Mouse (Mus musculus): Measurements from ENCODE around the gene Eps8. TPM values are rescaled to one million over a fixed set of nuclear protein-coding genes. Genes with fewer than 3 reads are reported as not detected.

The Eps8 gene
- polyA plus RNA-seq, 1 experiment from 2014 or later = 34.4 TPM

DNA sequence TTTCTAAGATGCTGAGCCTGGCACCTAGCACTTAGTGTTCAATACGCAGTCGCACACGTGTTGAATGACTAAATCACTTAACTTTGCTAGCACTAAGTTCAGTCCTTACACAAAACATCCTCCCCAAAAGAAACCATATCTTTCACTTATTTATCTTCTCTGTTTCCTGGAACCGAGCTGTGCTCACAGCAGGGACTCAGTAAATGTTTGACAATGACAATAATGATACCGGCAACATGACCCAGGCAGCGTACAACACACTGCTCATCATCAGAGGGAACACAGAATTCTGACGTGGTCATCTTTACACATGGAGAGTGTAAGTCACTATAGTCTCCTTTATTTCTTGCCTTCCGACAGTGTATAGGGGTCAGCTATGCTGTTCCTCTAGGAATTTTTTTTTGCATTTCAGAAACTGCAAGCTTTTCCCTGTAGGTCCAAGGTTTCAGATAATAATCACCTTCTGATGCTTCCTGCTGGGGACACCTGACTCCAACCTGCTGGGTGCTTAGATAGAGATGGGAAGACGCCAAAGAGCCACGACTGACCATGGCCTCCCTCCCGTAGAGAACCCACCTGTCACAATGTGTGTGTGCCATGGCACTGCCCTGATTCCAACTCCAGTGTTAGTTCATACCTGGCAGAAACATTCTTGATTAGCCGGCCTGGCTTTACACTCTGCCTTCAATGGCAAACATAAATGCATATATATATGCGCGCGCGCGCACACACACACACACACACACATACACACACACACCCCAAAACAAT lies 46.3 kb downstream of the Eps8 start:
- no peak overlapping the region for H3K27ac ChIP-seq
- WGBS = 92% methylated on average over 17 of the region's 17 CpGs
- no peak overlapping the region for H3K4me3 ChIP-seq
- no peak for ATAC-seq (ENCODE audit: insufficient number of reproducible peaks, insufficient read depth, low FRiP score, low TSS enrichment, low read depth)
- H3K4me2 ChIP-seq = no peak overlapping the region
- 0 out of 2 replicates have a peak, but pooled peaks cover 2% of the 10 kb centered on the region for H3K4me1 ChIP-seq
- no peaks in the 10 kb centered on the region for H3K27me3 ChIP-seq
- no peak overlapping the region for H3K9ac ChIP-seq
- no peaks in the 10 kb centered on the region for H3K9me3 ChIP-seq
- H3K36me3 ChIP-seq = no peaks in the 10 kb centered on the region

- H3K27me3 ChIP-seq = no peaks in the 10 kb centered on the region
- no peaks in the 10 kb centered on the region for H3K9me3 ChIP-seq
- H3K4me3 ChIP-seq = no peak overlapping the region
- no peak overlapping the region for H3K27ac ChIP-seq
- no peak overlapping the region for H3K9ac ChIP-seq
- ATAC-seq (ENCODE audit: insufficient number of reproducible peaks, insufficient read depth, low FRiP score, low TSS enrichment, low read depth) = no peak
- 91% methylated on average over 7 of the region's 7 CpGs for WGBS
- no peak overlapping the region for H3K4me2 ChIP-seq
- no peaks in the 10 kb centered on the region for H3K36me3 ChIP-seq
- H3K4me1 ChIP-seq = 0 out of 2 replicates have a peak, but pooled peaks cover 2% of the 10 kb centered on the region
Observed at GRCm38 (mm10) chr6:137606541-137606940, 48.1 kb downstream of the Eps8 start.

DNA sequence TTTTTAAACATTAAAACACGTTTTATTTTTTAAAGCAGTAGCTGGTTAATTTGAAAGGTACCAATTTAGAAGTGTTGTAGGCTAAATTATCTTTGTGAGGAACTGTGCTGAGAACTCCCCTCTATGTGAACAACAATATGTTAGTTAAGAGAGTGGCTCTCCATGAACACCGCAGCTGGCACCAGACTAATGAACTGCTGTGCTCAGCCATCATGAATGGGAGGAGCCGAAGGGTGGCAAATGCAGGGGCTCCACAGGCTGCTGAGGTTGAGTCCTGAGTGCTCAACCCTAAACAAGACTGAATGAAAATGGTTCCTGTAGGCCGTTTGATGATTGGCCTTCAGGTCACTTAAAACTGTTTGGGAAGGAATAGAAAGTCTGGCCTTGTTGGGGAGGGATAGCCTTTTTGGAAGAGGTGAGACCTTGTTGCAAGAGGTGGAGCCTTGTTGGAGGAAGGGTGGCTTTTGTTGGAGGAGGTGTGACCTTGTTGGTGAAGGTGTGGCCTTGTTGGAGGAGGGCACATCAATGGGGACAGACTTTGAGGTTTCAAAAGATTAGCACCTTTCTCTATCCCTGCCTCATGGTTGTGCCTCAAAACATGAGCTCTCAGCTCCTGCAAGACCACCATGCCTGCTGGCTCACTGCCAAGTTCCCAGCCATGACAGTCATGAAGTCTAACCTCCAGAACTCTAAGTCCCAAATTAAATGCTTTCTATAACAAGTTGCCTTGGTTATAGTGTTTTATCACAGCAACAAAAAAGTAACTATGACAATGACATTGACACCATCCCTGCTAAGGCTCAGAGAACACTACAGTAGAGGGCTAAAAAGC lies 50.0 kb downstream of the Eps8 start:
- no peak for ATAC-seq (ENCODE audit: insufficient number of reproducible peaks, insufficient read depth, low FRiP score, low TSS enrichment, low read depth)
- Histone ChIP-seq H3K9me3 (no peaks in the 10 kb centered on the region), H3K27me3 (no peaks in the 10 kb centered on the region), H3K4me3 (no peak overlapping the region), H3K4me2 (no peak overlapping the region), H3K4me1 (0 out of 2 replicates have a peak, but pooled peaks cover 2% of the 10 kb centered on the region), H3K27ac (no peak overlapping the region), H3K9ac (no peak overlapping the region), H3K36me3 (no peaks in the 10 kb centered on the region)
- 86% methylated on average over 4 of the region's 4 CpGs for WGBS

GRCm38 (mm10) chr6:137598306-137598705 lies 56.4 kb downstream of the Eps8 start:
- Histone ChIP-seq H3K4me1 (no peaks in the 10 kb centered on the region), H3K4me3 (no peak overlapping the region), H3K36me3 (no peaks in the 10 kb centered on the region), H3K4me2 (no peak overlapping the region), H3K27ac (no peak overlapping the region), H3K27me3 (no peaks in the 10 kb centered on the region), H3K9ac (no peak overlapping the region), H3K9me3 (no peaks in the 10 kb centered on the region)
- WGBS = 34% methylated on average over 7 of the region's 7 CpGs
- no peak for ATAC-seq (ENCODE audit: insufficient number of reproducible peaks, insufficient read depth, low FRiP score, low TSS enrichment, low read depth)

- Histone ChIP-seq H3K9ac (no peak overlapping the region), H3K4me2 (no peak overlapping the region), H3K27ac (no peak overlapping the region), H3K36me3 (no peaks in the 10 kb centered on the region), H3K9me3 (no peaks in the 10 kb centered on the region), H3K4me1 (no peaks in the 10 kb centered on the region), H3K27me3 (no peaks in the 10 kb centered on the region), H3K4me3 (no peak overlapping the region)
- ATAC-seq (ENCODE audit: insufficient number of reproducible peaks, insufficient read depth, low FRiP score, low TSS enrichment, low read depth) = no peak
- WGBS = 92% methylated on average over 8 of the region's 8 CpGs
Observed at GRCm38 (mm10) chr6:137597442-137598058, 57.1 kb downstream of the Eps8 start.

- no peak overlapping the region for H3K4me2 ChIP-seq
- H3K9ac ChIP-seq = no peak overlapping the region
- WGBS = 92% methylated on average over 10 of the region's 10 CpGs
- no peak overlapping the region for H3K4me3 ChIP-seq
- H3K27ac ChIP-seq = no peak overlapping the region
- no peaks in the 10 kb centered on the region for H3K27me3 ChIP-seq
- H3K4me1 ChIP-seq = no peaks in the 10 kb centered on the region
- H3K9me3 ChIP-seq = no peaks in the 10 kb centered on the region
- no peaks in the 10 kb centered on the region for H3K36me3 ChIP-seq
- no peak for ATAC-seq (ENCODE audit: insufficient number of reproducible peaks, insufficient read depth, low FRiP score, low TSS enrichment, low read depth)
Observed at GRCm38 (mm10) chr6:137592582-137592981, 62.1 kb downstream of the Eps8 start.

- Histone ChIP-seq H3K27me3 (no peaks in the 10 kb centered on the region), H3K9ac (no peak overlapping the region), H3K4me2 (no peak overlapping the region), H3K4me3 (no peak overlapping the region), H3K36me3 (no peaks in the 10 kb centered on the region), H3K4me1 (no peaks in the 10 kb centered on the region), H3K9me3 (no peaks in the 10 kb centered on the region), H3K27ac (no peak overlapping the region)
- 82% methylated on average over 3 of the region's 3 CpGs for WGBS
- no peak for ATAC-seq (ENCODE audit: insufficient number of reproducible peaks, insufficient read depth, low FRiP score, low TSS enrichment, low read depth)
Observed at GRCm38 (mm10) chr6:137589245-137589618, 65.4 kb downstream of the Eps8 start.

GRCm38 (mm10) chr6:137588481-137589244 lies 66.0 kb downstream of the Eps8 start:
- Histone ChIP-seq H3K4me2 (no peak overlapping the region), H3K9me3 (no peaks in the 10 kb centered on the region), H3K4me3 (no peak overlapping the region), H3K27me3 (no peaks in the 10 kb centered on the region), H3K9ac (no peak overlapping the region), H3K27ac (no peak overlapping the region), H3K36me3 (no peaks in the 10 kb centered on the region), H3K4me1 (no peaks in the 10 kb centered on the region)
- no peak for ATAC-seq (ENCODE audit: insufficient number of reproducible peaks, insufficient read depth, low FRiP score, low TSS enrichment, low read depth)
- WGBS = 87% methylated on average over 10 of the region's 10 CpGs

GRCm38 (mm10) chr6:137587866-137588265 lies 66.8 kb downstream of the Eps8 start:
- H3K4me2 ChIP-seq = no peak overlapping the region
- H3K27me3 ChIP-seq = no peaks in the 10 kb centered on the region
- no peaks in the 10 kb centered on the region for H3K36me3 ChIP-seq
- no peak overlapping the region for H3K4me3 ChIP-seq
- H3K27ac ChIP-seq = no peak overlapping the region
- ATAC-seq (ENCODE audit: insufficient number of reproducible peaks, insufficient read depth, low FRiP score, low TSS enrichment, low read depth) = no peak
- WGBS = 80% methylated on average over 6 of the region's 6 CpGs
- no peaks in the 10 kb centered on the region for H3K9me3 ChIP-seq
- no peak overlapping the region for H3K9ac ChIP-seq
- no peaks in the 10 kb centered on the region for H3K4me1 ChIP-seq

DNA sequence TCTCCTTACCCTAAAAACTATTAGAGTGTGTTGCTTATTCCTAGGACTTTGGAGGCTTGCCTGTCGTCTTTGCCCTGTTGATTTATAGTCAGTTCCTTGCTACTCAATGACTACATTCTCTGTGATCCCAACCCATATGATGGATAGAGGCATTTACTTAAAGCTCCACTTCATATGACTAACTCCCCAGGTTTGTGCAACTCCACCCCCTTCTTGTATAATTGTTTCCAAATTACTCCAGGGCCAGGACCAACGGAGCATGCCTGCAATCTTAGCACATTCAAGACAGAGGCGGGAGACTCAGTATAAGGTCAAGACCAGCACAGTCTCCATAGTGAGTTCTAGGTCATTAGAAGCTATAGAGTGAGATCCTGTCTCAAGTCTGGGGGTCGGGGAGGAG lies 69.4 kb downstream of the Eps8 start:
- no peak overlapping the region for H3K9ac ChIP-seq
- H3K4me3 ChIP-seq = no peak overlapping the region
- H3K27ac ChIP-seq = no peak overlapping the region
- WGBS = 60% methylated on average over 4 of the region's 4 CpGs
- H3K27me3 ChIP-seq = no peaks in the 10 kb centered on the region
- H3K36me3 ChIP-seq = no peaks in the 10 kb centered on the region
- no peaks in the 10 kb centered on the region for H3K4me1 ChIP-seq
- H3K9me3 ChIP-seq = no peaks in the 10 kb centered on the region
- no peak for ATAC-seq (ENCODE audit: insufficient number of reproducible peaks, insufficient read depth, low FRiP score, low TSS enrichment, low read depth)
- no peak overlapping the region for H3K4me2 ChIP-seq

- Histone ChIP-seq H3K9me3 (no peaks in the 10 kb centered on the region), H3K27me3 (no peaks in the 10 kb centered on the region), H3K4me2 (no peak overlapping the region), H3K36me3 (no peaks in the 10 kb centered on the region), H3K4me1 (no peaks in the 10 kb centered on the region), H3K4me3 (no peak overlapping the region), H3K27ac (no peak overlapping the region), H3K9ac (no peak overlapping the region)
- ATAC-seq (ENCODE audit: insufficient number of reproducible peaks, insufficient read depth, low FRiP score, low TSS enrichment, low read depth) = no peak
- WGBS = 88% methylated on average over 5 of the region's 5 CpGs
Observed at GRCm38 (mm10) chr6:137583056-137583455, 71.6 kb downstream of the Eps8 start.
